Mouse (Mus musculus) mesoderm, embryonic 11.5 days (tissue): ENCODE results near the gene Exoc6.

Source experiments
- DNase-seq: peaks from one replicate; pipeline ENCODE4 v3.0.0-alpha.2; 2012; ENCODE audit warnings: low read depth, low spot score

Exoc6 gene

DNA sequence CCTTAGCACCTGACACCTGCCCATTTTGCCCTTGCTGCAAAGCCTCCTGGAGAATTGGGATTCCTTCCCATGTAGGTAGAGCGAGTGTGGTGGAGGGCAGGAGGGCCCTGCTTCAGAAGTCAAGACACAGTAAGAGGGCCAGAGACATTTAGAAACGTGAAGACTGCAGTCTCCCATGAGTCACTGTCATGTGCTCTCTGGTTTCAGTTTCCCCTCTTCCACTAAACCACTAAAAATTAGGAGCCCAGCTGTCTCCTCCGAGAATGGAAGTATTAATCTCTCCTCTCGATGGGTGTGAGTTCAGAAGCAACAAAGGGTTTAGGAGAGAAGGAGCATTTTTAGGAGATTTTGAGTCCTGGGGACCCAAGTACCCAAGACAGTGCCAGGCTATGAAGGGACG is 139.3 kb downstream of the Exoc6 start:
- no peak for DNase-seq

DNA sequence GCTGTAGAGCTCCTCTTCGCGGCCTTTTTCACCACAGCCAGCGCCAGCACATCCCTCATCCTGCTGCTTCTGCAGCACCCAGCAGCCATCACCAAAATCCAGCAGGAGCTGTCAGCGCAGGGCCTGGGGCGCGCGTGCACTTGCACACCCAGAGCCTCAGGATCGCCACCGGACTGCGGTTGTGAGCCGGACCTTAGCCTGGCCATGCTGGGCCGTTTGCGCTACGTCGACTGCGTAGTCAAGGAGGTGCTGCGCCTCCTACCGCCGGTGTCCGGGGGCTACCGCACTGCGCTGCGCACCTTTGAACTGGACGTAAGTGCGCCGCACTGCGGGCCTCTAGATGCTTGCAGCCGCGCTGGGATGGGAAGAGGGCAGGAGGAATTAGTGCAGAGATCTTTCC is 140.5 kb downstream of the Exoc6 start:
- DNase-seq: no peak

DNA sequence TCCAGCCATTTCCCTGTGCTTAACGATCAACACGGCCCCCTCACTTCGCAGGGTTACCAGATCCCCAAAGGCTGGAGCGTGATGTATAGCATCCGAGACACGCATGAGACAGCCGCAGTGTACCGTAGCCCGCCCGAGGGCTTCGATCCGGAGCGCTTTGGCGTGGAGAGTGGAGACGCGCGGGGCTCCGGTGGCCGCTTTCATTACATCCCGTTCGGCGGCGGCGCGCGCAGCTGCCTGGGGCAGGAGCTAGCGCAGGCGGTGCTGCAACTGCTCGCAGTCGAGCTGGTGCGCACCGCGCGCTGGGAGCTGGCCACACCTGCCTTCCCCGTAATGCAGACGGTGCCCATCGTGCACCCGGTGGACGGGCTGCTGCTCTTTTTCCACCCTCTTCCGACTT is 142.7 kb downstream of the Exoc6 start:
- no peak for DNase-seq

DNA sequence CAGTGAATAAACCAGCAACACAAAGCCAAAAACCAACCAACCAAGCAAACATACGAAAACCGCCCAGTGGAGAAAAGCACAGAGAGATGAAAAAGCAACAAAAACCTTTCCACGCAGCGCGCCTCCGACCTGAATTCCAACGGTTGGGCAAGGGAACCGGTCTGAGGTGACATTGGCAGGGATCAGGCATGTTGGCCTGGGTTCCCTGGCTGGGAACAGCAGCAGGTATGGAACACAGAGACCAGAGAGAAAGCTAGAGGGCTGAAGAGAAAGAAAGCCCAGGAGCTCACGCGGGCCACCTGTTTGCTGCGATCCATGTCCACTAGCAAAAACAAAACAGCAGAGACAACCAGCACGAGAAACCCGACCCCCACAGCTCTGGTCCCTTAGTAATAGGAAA is 144.9 kb downstream of the Exoc6 start:
- no peak for DNase-seq

DNA sequence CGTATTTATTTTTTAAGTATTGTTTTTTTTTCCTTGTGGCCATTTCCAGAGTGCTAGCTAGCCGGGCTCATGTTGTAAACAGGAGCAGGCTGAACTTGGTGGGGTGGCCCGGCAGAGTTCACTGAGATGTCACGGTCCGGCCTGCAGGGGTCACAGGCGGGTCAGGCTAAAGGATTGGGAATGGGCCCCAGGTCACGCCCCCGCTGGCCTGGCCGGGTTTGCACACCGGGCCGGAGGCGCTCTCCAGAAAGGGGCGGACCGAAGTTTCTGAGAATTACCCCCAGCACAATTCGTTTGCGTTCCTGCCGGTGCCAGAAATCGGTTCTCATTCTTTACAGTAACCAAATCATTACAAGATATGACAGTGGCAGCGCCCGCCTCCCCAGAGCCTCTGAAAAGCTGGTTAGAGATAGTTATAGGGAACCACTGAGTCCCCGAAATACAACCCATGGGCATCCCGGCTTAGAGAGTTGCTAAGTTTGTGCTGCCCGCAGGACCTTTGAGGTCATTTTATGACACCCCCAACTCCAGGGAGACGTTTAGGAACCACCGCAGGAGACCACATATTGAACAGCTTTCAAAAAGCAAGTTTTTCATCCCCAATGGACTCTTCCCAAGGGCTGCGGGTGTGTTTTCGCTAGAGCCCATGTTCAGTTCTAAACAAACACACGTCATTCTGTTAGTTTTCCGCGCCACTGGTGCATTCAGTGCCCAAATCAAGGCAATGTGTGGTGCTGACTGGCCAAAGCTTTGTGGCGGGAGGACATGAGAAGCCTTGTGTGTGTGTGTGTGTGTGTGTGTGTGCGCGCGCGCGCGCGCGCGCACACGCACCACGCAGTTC is 145.8 kb downstream of the Exoc6 start:
- DNase-seq: no peak

DNA sequence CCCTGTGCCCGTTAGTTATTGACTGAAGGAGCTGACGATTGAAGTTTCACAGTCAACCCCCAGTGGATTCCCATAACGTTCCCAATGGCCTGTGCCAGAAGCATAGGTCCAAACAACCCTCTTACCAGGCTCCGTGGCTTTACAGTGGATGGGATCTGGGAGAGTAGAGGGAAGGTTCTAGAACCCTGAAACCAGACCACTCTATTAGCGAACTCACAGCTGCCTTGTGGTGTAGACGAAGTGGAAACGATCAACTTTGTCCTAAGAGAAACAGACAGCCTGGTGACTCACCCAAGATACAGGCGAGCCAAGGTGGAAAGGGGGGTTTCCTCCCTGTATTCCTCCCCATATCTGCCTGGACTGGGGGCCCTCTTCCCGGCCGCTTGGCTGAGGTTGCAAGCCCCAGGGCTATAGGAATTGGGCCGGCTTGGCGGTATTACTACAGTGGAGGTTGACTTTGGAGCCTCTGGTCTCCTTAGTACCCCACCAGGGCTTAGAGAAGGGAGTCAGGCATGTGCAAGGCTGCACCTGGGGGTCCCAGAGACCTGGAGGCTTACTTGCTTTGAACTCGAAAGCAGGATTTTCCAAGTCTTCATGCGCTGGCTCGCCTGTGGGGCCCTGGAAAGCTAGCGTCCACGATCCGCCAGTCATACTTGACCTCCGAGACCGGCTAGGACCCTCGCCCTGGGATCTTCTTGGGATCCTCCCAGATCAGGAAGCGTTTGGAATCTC is 146.6 kb downstream of the Exoc6 start:
- DNase-seq: no peak

DNA sequence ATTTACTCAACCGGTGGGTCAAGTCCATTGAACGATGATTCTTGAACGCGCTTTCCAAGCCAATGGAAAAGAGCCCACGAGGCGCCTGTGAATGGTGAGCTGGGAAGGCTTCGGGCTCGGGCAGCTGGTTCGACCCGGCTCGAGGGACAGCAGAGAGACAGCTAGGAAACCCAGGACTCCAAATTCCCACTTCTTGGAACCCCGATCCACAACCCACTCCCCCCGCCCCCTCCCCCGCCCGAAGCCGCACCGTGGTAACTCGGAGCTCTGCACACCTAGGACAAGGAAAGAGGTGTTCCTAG is 147.1 kb downstream of the Exoc6 start:
- DNase-seq: no peak

DNA sequence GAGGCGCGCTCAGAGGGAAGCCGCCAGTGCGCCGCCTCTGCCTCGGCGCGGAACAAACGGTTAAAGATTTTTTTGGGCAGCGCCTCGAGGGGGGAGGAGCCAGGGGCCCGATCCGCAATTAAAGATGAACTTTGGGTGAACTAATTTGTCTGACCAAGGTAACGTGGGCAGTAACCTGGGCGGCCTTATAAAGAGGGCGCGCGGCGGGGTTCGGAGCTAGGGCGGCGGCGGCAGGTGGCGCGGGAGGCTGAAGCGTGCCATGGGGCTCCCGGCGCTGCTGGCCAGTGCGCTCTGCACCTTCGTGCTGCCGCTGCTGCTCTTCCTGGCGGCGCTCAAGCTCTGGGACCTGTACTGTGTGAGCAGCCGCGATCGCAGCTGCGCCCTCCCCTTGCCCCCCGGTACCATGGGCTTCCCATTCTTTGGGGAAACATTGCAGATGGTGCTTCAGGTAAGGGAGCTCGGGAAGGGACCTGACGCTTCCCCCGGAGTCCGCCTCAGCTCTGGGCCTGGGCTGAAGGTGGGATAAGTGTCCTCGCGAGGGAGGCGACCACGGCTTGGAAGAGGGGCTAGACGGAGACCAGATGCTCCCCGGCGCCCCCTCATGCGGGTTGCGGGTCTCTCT is 147.5 kb downstream of the Exoc6 start, which contains the start of gene Cyp26a1:
Cyp26a1 (plus strand) TSS at position 148 of the 622 bp plus-strand sequence.
- DNase-seq: no peak

DNA sequence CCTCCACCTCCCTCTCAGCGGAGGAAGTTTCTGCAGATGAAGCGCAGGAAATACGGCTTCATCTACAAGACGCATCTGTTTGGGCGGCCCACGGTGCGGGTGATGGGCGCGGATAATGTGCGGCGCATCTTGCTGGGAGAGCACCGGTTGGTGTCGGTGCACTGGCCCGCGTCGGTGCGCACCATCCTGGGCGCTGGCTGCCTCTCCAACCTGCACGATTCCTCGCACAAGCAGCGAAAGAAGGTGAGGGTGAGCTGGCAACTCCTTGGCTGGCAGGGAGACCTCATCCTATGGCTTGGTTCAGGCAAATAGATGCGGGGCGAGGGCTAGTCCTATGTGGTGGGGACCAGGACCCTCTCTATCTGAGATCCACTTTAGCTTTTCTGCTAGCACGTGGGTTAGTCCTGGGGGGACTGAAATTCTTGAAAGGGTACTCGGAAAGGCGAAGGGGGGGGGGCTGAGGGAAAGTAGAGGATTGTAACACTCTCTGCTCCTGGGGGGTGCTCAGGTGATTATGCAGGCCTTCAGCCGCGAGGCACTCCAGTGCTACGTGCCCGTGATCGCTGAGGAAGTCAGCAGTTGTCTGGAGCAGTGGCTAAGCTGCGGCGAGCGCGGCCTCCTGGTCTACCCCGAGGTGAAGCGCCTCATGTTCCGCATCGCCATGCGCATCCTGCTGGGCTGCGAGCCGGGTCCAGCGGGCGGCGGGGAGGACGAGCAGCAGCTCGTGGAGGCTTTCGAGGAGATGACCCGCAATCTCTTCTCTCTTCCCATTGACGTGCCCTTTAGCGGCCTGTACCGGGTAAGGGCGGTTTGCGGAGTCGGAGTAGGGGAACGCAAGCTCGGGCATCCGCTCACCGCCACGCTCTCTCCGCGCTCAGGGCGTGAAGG is 148.3 kb downstream of the Exoc6 start:
- DNase-seq: no peak

DNA sequence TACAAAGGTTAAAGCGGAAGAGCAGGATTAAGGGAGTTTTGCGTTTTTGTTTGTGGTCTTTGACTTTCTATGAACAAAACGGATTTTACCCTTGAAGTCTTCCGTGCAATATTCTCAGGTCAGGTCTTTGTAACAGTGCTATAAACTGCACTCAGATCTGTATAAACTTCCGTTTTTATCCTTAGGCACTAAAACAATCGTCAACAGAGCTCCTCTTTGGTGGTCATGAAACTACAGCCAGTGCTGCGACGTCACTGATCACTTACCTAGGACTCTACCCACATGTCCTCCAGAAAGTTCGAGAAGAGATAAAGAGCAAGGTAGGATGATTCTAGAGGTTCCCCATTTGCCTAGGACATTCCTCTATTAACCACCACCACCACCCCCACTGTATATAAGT is 149.5 kb downstream of the Exoc6 start:
- DNase-seq: no peak

DNA sequence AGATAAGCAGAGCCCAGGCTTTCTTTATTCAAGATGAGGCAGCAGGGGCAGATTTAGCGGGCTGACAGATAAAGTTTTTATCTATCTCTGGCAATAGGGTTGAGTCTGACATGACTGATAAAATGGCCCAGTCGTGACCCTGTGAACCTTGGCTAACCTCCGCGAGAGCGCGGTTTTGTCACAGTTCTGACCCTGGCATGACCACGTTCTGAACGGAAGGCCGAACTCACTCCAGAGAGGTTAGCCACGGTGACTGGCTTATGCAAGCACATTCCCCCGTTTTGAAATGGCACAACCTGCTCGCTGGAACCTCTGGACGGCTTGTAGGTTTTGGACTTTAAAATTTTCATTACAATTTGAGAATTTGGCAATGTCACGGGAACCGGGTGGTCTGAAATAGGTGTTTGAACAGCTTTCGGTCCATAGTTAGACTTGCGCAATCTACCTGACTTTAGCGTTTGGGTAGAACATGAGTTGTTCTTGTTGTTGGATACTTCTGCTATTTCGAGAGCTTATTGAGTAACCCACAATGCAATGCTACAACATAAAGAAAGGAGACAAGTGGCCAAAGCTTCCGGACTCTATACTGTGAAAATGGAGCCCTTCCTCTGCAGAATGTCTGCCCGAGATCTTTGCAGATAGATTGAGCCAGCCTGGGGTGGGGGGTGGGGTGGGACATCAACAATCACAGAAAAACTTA is 152.3 kb downstream of the Exoc6 start:
- DNase-seq: no peak

DNA sequence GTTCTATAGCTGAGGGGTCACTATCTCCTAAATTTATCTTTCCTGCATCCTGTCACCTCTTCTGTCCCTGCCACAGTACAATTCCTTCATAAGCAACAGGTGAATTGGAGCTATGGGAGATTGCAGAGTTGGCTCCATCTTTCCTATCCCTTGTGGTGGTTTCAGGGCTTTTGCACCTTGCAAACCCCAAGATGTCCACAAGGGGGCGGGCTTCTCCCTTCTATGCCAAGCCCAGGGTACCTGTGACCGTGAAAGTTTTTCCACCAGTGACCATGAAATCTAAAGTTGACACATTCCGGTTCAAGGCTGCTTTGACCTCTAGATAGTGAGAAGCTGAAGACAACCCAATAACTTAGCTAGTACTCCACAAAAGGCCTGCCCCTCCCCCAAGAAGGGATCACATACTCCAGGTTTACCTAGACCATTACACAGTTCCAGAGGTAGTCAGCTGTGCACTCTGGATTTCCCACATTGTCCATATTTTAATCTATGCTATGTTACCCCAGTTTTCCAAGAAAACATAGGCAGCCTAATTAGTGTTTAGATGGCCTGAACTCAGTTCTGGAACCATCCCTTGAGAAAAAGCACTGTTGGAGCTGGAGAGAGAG is 153.8 kb downstream of the Exoc6 start:
- DNase-seq: peak; percentile 74

DNA sequence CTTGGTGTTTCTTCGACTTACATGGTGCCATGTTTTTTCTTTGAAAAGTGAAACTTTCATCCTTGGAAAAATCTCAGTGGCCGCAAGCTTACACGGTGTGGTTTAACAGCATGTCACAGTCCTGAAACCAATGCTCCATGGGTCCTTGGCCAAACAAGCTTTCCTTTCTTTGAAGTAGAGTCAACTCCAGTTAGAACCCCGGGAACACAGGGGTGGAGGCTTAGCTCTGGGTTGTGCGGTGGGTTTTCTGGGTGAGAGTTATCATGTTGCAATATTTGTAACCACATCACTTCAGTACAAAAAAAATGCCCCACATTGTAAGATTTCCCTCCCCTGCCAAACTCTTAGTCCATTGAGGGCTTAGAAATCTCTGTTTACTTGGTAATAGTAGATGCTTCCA is 155.5 kb downstream of the Exoc6 start:
- DNase-seq: no peak

DNA sequence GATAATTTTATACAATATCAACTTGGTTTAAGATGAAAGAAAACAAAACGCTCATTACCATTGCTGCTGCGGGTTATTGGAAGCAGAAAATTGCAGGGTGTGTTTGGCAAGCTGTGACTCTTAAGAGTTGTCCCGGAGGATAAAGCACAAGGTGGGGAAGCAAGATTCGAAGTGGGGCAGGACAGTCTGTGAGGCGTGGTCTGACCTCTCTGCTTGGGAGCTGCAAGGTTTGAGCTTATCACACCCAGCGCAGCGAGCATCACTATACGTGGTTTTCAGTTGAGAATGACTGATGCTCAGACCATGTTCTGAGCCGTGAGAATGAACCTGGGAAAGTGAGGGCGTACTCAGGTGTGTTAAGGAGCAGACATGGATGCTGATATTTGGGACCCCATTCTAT is 164.5 kb downstream of the Exoc6 start:
- DNase-seq: no peak

DNA sequence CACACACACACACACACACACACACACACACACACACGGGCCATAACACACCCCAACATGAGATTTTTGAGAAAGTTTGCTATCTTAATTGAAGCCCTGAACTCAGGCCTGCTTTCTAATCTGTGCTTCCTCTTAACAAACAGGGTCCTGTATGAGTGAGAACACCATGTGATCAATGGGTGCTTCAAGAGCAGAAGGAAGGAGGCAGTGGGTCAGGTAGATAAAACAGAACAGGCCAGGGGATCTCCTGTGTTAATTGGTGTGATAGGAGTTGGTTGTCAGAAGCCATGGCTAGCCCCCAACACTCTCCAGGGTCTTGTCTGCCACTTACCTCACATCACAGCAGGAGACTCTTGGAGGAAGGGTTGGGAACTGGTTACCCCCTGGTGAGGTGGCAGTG is 165.8 kb downstream of the Exoc6 start:
- no peak for DNase-seq

DNA sequence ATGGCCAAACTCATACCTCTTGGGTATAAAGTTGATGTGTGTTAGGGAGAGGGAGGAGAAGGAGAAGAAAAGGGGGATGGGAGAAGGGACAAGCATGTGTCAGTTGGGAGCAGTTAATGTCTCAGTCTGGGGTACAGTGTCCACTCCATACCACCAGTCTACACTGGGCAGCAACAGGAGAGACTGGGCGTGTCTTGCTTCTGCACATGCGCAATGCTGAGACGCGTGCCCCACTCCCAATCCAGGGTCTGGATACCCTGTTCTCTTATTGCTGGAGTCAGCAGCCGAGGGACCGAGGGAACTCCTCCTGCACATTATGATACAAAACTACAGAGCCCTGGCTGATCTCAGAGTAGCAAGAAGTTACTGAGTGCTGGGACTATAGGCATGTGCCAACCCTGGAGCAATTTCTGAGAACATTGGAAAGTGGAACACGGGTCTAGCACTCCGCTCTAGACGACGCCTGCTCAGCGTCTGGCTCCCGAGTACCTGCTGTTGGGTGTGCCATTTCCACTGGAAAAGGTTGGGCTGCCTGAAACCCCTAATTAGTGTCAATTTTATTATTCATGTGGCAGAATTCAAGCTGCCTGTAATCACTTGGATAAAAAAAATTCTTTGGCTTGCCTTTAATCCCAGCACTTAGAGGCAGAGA is 166.4 kb downstream of the Exoc6 start:
- DNase-seq: no peak

DNA sequence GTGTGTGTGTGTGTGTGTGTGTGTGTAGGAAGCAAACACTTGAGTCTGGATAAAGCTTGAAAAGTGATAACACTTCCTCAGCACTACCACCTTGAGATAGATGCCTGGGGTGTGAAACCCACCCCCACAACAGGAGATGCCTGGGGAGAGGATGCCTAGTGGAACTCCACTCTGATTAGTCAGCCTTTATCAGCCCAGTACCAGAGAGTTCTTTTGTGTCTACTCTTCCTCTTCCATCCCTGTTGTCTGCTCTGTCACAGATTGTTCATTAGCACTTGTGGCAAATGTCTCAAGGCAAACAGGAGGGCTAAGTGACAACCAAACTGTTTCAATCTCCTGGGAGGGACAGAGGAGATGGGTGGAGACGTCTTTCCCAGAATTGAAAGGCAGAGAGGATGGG is 168.9 kb downstream of the Exoc6 start:
- no peak for DNase-seq

DNA sequence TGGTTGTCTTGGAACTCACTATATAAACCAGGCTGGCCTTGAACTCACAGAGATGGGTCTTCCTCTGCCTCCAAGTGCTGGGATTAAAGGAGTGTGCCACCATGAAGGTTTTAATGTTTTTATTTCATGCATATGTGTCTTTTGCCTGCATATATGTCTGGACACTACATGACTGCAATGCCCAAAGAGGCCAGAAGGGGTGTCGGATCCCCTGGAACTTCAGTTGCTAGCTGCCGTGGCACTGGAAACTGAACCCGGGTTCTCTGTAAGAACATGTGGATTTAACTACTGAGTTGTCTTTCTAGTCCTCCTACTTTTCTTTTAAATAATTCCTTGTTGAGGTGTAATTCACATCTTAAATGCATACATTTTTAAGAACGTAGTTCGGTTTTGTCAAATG is 174.4 kb downstream of the Exoc6 start:
- DNase-seq: no peak

DNA sequence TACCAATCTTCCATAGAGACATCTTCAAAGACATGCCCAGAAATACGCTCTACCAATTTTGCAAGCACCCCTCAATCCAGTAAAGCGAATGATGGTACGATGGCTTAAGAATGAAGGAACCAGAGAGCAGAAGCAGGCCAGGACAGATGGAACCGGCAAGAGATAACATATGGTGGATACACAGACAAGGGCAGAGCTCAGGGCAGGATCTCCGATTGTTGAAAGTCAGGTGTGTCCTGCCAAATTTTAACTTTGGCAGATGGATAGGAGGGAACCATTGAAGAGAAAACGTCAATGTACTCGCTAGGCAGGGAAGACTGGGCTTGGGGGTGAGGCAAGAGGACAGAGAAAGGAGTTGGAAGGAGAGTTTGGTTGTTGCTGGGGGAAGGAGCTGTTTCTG is 176.4 kb downstream of the Exoc6 start:
- DNase-seq: no peak

DNA sequence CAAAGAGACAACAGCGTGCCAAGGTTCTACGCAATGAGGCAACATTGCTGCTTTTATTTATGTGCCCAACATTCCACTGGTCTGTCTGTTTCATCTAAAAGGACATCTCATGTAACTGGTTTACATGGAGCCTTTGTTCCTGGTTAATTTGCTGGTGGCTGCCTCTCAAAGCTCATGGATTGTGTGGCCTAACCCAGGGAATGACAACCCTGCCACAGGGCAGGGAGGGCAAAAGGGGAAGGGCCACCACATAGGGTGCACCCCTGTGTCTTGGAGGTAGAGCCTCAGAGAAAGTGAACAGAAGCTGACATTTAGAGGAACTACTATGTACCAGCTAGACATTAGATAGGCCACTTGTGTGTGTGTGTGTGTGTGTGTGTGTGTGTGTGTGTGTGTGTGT is 177.1 kb downstream of the Exoc6 start:
- no peak for DNase-seq
